Mouse (Mus musculus): Measurements from ENCODE around the gene Scfd1. TPM values are rescaled to one million over a fixed set of nuclear protein-coding genes. Genes with fewer than 3 reads are reported as not detected.

The Scfd1 gene
- total RNA-seq (2021) = 10 to 100 TPM; 19.1 to 22.7 TPM
- long read RNA-seq, experiment 1, transcript Scfd1-201 (25 exons, 2,096 nt) = major isoform, 19 of 23 reads
- long read RNA-seq, experiment 1, partial matches to known transcripts = 0 of 23 reads
- long read RNA-seq, experiment 1, other reads (novel, unspliced or antisense) = 4 of 23 reads
- long read RNA-seq, experiment 2, transcript Scfd1-201 (25 exons, 2,096 nt) = major isoform, 20 of 22 reads
- long read RNA-seq, experiment 2, partial matches to known transcripts = 0 of 22 reads
- long read RNA-seq, experiment 2, other reads (novel, unspliced or antisense) = 1 of 22 reads

GRCm38 (mm10) chr12:51377003-51377887, at the start of gene Scfd1:
Gene Scfd1, plus strand, starts transcription at chr12:51377510.
- intact Hi-C loops (cut with DNase I; ENCODE audit: low total_unique reads) = no loop called here

GRCm38 (mm10) chr12:51337014-51337413, 40.3 kb upstream of the Scfd1 start:
- no peak for DNase-seq
- intact Hi-C loops (cut with DNase I; ENCODE audit: low total_unique reads) = no loop called here

More at GRCm38 (mm10) chr12:51377003-51377887, at the start of gene Scfd1:
- DNase-seq = peak; percentile 94

DNA sequence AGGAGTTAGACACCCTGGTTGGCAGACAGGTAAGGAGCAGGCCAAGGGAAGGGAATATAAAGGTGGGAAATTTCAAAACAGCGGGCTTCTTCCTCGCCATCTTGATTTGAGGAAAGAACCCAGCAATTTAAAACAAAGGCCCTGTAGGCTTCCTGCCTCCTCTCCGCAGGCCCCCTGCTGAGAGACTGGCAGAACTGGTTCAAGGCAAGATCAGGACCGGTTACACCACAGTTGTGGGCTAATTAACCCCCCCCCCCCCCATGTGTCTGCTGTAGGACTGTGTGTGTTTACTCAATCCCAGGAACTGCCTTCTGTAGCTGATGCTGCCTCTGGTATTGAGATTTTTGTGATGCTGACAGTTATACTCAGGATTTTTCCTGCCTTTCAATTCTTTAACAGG, 31.2 kb upstream of the Scfd1 start:
- intact Hi-C loops (cut with DNase I; ENCODE audit: low total_unique reads) = no loop called here
- DNase-seq = no peak

GRCm38 (mm10) chr12:51347988-51348697, 29.2 kb upstream of the Scfd1 start, which contains the start of gene G2e3:
Gene G2e3, plus strand, starts transcription at chr12:51348061.
- intact Hi-C loops (cut with DNase I; ENCODE audit: low total_unique reads) = no loop called here
- DNase-seq = peak; percentile 91

DNA sequence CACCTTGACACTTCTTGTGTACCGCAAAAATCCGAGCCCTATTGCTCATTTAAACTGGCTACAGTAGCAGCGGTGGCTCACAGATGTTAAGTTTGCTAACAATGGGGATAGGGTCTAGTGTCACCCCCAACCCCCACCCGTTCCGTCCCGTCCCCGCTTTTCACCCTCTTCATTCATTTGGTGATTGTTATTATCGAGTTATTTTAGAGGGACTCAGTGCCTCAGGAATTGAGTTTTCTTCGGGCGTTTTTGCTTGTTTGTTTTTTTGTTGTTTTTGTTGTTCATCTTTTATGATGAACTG, 28.7 kb upstream of the Scfd1 start:
- no peak for DNase-seq
- intact Hi-C loops (cut with DNase I; ENCODE audit: low total_unique reads) = no loop called here

DNA sequence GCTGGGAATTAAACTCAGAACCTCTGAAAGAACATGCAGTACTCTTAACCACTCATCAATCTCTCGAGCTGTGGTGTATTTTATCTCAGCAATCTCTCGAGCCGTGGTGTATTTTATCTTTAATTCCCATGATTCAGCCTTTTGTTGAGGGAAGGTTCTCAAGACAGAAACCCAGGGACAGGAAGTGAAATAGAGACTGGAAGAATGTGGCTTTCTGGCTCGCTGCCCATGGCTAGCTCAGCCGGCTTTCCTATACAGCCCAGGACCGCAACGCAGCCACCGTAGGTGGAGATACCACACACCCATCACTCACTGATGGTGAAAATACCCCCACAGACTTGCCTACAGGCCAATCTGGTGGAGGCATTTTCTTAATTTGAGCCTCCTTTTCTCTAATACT, 22.0 kb upstream of the Scfd1 start:
- intact Hi-C loops (cut with DNase I; ENCODE audit: low total_unique reads) = no loop called here
- DNase-seq = no peak

- intact Hi-C loops (cut with DNase I; ENCODE audit: low total_unique reads) = no loop called here
These were observed 16.0 kb upstream of the Scfd1 start for GRCm38 (mm10) chr12:51361294-51361693.

GRCm38 (mm10) chr12:51362898-51363297, 14.4 kb upstream of the Scfd1 start:
- DNase-seq = no peak
- intact Hi-C loops (cut with DNase I; ENCODE audit: low total_unique reads) = no loop called here

More at GRCm38 (mm10) chr12:51361294-51361693, 16.0 kb upstream of the Scfd1 start:
- DNase-seq = no peak

GRCm38 (mm10) chr12:51368504-51368903, 8.8 kb upstream of the Scfd1 start:
- intact Hi-C loops (cut with DNase I; ENCODE audit: low total_unique reads) = no loop called here
- DNase-seq = no peak

- intact Hi-C loops (cut with DNase I; ENCODE audit: low total_unique reads) = no loop called here
- DNase-seq = no peak
These were observed 529 bp downstream of the Scfd1 start for GRCm38 (mm10) chr12:51377888-51378190.

DNA sequence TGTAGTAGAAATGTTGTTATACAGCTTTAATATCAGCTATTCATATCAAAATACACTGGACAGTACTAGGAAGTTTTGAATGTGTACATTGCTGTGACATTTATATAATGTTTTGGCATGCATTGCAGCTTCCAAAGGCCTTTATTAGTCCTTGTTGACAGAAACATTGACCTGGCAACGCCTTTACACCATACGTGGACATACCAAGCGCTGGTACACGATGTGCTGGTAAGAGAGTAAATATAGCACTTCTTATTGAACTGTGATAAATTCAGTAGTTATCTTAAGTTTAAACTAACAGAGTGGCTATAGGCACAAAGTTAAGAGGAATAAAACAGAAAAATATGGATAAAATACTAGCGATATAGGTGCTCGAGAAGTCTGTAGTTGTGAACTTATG, 22.6 kb downstream of the Scfd1 start:
- no peak for DNase-seq
- intact Hi-C loops (cut with DNase I; ENCODE audit: low total_unique reads) = loop anchor here (10.0 kb wide), 1 partner anchor 365 kb away; no protein-coding TSS in a partner anchor

DNA sequence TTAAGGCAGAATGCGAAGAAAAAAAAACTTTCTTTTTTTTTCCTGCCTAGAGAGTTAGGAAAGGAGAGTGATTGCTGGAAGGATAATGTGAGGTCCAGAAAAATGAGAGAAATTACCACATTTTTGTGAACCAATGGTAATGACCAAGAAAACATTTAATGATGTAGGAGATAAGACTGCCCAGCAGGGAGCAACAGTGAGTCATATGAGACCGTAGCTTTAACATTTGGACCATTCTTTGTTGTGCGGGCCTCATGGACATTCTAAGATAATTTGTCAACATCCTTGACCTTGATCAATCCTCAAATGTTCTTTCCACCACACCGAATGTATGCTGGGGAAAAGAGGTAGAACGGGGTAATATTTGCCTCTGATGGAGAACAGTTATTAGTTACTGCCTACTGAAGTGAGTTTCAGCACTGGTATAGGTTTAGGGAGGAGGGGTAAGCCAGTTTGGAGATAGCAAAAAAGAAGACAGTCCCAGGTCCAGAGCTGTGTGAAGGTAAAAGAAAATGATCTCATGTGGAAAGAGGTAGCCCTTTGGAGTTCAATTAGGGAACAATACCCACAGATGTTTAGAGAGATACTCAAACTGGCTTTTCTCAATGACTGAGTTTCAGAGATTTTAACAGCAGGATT, 24.9 kb downstream of the Scfd1 start:
- no peak for DNase-seq
- intact Hi-C loops (cut with DNase I; ENCODE audit: low total_unique reads) = no loop called here

DNA sequence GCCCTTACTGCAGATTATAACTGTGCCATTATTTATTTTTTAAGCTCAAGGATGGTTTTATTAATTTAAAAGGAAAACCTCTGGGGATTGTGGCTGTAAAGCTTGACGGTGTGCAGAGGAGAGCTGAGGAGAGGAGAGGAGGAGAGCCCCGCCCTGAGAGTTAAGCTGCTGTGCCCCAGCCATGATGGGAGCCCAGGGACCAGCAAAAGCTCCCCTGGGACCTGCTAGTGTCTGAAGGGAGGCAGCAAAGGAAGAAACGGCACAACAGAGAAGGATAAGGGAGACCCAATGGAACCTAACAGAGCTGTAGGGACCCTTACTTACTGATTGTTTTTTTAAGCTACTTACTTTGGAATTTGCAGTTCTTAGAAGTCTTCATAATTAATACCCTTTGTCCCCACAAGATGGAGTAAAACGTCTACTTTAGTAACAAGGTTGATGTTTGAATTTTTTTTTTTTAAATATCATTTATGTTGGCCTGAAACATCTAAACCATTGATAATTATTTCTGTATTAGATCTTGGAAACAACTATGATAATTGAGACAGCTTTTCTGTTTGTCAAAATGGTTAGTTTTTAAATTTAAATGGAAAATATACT, 26.8 kb downstream of the Scfd1 start:
- intact Hi-C loops (cut with DNase I; ENCODE audit: low total_unique reads) = no loop called here
- no peak for DNase-seq

- intact Hi-C loops (cut with DNase I; ENCODE audit: low total_unique reads) = no loop called here
- DNase-seq = no peak
These were observed 34.1 kb downstream of the Scfd1 start for GRCm38 (mm10) chr12:51411362-51411761.

DNA sequence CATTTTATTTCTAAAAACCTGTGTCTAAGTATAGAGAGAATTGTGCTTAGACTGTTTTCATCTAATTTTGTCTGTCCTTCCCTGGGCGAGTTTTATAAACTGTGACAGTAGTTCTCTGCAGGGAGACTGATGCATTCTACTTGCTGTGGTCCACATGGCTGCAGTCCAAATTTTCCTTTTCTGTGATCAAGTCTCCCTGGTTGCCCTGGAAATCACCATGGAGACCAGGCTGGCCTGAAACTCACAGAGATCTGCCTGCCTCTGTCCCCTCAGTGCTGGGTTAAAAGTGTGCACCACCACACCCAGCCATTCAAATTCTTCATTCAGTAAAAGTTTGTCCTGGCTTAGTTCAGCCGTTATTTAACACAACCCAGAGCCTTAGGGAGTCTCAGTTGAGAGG, 60.2 kb downstream of the Scfd1 start:
- no peak for DNase-seq
- intact Hi-C loops (cut with DNase I; ENCODE audit: low total_unique reads) = no loop called here

GRCm38 (mm10) chr12:51438311-51438710, 61.0 kb downstream of the Scfd1 start:
- intact Hi-C loops (cut with DNase I; ENCODE audit: low total_unique reads) = no loop called here
- DNase-seq = no peak

DNA sequence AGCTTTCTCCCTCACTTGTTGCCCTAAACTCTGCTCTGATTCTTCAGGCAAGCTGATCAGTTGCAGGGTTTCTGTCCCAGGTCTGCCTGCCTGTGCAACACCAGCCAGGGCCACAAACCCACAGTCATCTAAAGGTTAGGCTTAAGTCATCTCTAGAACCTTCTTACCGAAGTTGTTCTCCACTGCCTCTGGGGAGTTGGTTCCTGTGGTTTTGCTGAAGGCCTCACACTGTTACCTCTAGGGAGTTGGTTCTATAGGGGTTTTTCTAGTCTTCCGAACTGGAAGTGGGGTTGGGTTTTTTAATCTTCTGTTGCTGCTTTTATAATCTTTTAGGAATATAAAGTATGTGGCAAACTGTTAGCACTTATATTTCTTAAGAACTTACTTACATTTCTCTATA, 72.0 kb downstream of the Scfd1 start:
- no peak for DNase-seq

DNA sequence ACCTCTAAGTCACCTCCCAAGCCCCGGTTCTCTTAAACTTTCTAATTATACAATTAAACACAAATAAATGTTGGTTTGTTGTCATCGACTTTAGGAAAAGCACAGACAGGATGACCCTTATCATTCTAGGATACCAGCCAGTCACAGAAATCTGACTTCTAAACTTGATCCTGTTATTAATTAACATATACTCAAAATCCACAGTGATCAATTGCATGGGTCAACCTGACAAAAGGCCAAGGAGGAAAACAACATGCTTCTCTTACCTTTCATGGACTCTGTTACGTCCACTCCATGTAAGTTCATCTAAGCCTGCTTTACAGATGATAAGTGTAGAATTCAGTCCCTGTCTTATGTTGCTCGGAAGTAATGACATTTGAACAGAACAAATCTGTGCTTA, 93.6 kb downstream of the Scfd1 start:
- no peak for DNase-seq
- intact Hi-C loops (cut with DNase I; ENCODE audit: low total_unique reads) = no loop called here

More for the DNA sequence above, 72.0 kb downstream of the Scfd1 start:
- intact Hi-C loops (cut with DNase I; ENCODE audit: low total_unique reads) = no loop called here

DNA sequence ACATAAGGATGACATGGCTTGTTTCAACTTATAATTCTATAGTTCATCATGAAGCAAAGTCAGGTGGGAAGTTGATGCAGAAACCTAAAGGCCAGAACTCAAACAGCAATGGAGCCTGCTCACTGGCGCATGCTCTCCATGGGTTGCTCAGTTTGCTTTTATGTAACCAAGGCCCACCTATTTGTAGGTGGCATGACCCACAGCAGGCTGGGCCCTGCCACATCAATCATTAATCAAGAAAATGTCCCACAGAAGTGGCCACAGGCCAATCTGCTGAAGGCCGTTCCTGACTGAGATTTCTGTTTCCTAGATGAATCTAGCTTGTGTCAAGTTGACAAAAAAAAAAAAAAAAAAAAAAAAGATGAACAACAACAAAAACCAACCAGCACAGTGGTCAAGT, 103.9 kb downstream of the Scfd1 start:
- intact Hi-C loops (cut with DNase I; ENCODE audit: low total_unique reads) = no loop called here

GRCm38 (mm10) chr12:51492040-51492439, 114.7 kb downstream of the Scfd1 start:
- DNase-seq = no peak
- intact Hi-C loops (cut with DNase I; ENCODE audit: low total_unique reads) = no loop called here

More for the DNA sequence above, 103.9 kb downstream of the Scfd1 start:
- DNase-seq = no peak
